23 mouse cellular contexts compared by ENCODE assay signal in genomic region chr2:51840808-51841207, GRCm38 (mm10).
DNase-seq lines count a peak whose midpoint lies in the region; ATAC-seq lines count a peak whose summit lies in the region.
"Had no signal": no experiment of that assay in that cellular context is flagged by ENCODE, and none has a peak within 500 bp of the region (broad histone marks: within the 10 kb centered on the region; RNA-seq: fewer than 3 reads in every experiment).

No protein-coding gene starts in this region.

- H3K4me2 ChIP-seq in hindbrain, embryonic 15.5 days, result no peak overlapping the region
- H3K4me2 ChIP-seq in neural tube, embryonic 14.5 days (ENCODE audit: low read depth, low read length), result no peak overlapping the region
- H3K4me2 ChIP-seq: forebrain, embryonic 13.5 days; heart, embryonic 11.5 days; limb, embryonic 15.5 days; liver, embryonic 15.5 days; midbrain, embryonic 12.5 days had no signal

- no peaks in the 10 kb centered on the region for H3K4me1 ChIP-seq in hindbrain, embryonic 15.5 days (replicated peaks)
- H3K4me1 ChIP-seq in hindbrain, embryonic 10.5 days (replicated peaks), result no peaks in the 10 kb centered on the region
- H3K4me1 ChIP-seq in neural tube, embryonic 14.5 days (ENCODE audit: control insufficient read depth, insufficient read depth, low read length), result no peaks in the 10 kb centered on the region
- H3K4me1 ChIP-seq: forebrain, embryonic 13.5 days; liver, embryonic 15.5 days; midbrain, embryonic 12.5 days had no signal

- DNase-seq in hindbrain, embryonic 10.5 days (ENCODE audit: low spot score), result no peak
- DNase-seq in neural tube, embryonic 10.5 days (ENCODE audit: extremely low spot score, low spot score), result no peak
- DNase-seq in cerebellum, postnatal 10 days, result peak; percentile 79 to 86
- DNase-seq in thymus, postnatal 0 days (ENCODE audit: low spot score), result no peak
- no peak for DNase-seq in ovary, postnatal 14 days (ENCODE audit: low spot score)
- DNase-seq: adrenal gland, adult 2 months; heart, postnatal 14 days; kidney, adult 2 months; kidney, postnatal 10 days; layer of hippocampus, postnatal 36 days; right cerebral cortex, adult 18-20 months; thymus, postnatal 4 days had no signal

- H3K27me3 ChIP-seq in hindbrain, embryonic 15.5 days, result no peaks in the 10 kb centered on the region
- no peaks in the 10 kb centered on the region for H3K27me3 ChIP-seq in hindbrain, embryonic 10.5 days (ENCODE audit: insufficient read depth, poor library complexity, severe bottlenecking)
- no peaks in the 10 kb centered on the region for H3K27me3 ChIP-seq in neural tube, embryonic 14.5 days (ENCODE audit: control insufficient read depth, insufficient read depth, low read length)
- H3K27me3 ChIP-seq: forebrain, embryonic 13.5 days; limb, embryonic 15.5 days; liver, embryonic 15.5 days; midbrain, embryonic 12.5 days had no signal

- H3K9me3 ChIP-seq in hindbrain, embryonic 15.5 days, result no peaks in the 10 kb centered on the region
- H3K9me3 ChIP-seq in hindbrain, embryonic 10.5 days, result no peaks in the 10 kb centered on the region
- H3K9me3 ChIP-seq in neural tube, embryonic 14.5 days (ENCODE audit: control insufficient read depth, low read length), result no peaks in the 10 kb centered on the region
- H3K9me3 ChIP-seq: forebrain, embryonic 13.5 days; limb, embryonic 15.5 days; liver, embryonic 15.5 days; midbrain, embryonic 12.5 days had no signal

- peak; percentile 71 for ATAC-seq in hindbrain, embryonic 15.5 days (ENCODE audit: low FRiP score, low read depth)
- peak; percentile 56; the same call in 1 of the 2 replicates for ATAC-seq in neural tube, embryonic 14.5 days (ENCODE audit: low read depth)
- ATAC-seq: forebrain, embryonic 13.5 days; inflammation-experienced regulatory T-cells, adult 6 months had no signal

- H3K9ac ChIP-seq in hindbrain, embryonic 15.5 days, result no peak overlapping the region
- no peak overlapping the region for H3K9ac ChIP-seq in neural tube, embryonic 14.5 days (replicated peaks; ENCODE audit: low read depth, low read length)
- H3K9ac ChIP-seq: forebrain, embryonic 13.5 days; limb, embryonic 15.5 days; liver, embryonic 15.5 days; midbrain, embryonic 12.5 days had no signal

- WGBS in hindbrain, embryonic 15.5 days, result 71% methylated on average over 3 of the region's 3 CpGs
- 87% methylated on average over 3 of the region's 3 CpGs for WGBS in hindbrain, embryonic 10.5 days
- WGBS in neural tube, embryonic 14.5 days, result 69% methylated on average over 3 of the region's 3 CpGs

- H3K27ac ChIP-seq in hindbrain, embryonic 15.5 days (replicated peaks), result no peak overlapping the region
- no peak overlapping the region for H3K27ac ChIP-seq in hindbrain, embryonic 10.5 days
- no peak overlapping the region for H3K27ac ChIP-seq in neural tube, embryonic 14.5 days (ENCODE audit: low read depth, low read length)
- H3K27ac ChIP-seq: forebrain, embryonic 13.5 days; layer of hippocampus, adult 2 months; limb, embryonic 15.5 days; liver, embryonic 15.5 days; macrophage; midbrain, embryonic 12.5 days had no signal

- no peaks in the 10 kb centered on the region for H3K36me3 ChIP-seq in hindbrain, embryonic 15.5 days
- H3K36me3 ChIP-seq in hindbrain, embryonic 10.5 days, result no peaks in the 10 kb centered on the region
- no peaks in the 10 kb centered on the region for H3K36me3 ChIP-seq in neural tube, embryonic 14.5 days (ENCODE audit: control insufficient read depth, insufficient read depth, low read length)
- H3K36me3 ChIP-seq: limb, embryonic 15.5 days; liver, embryonic 15.5 days; midbrain, embryonic 12.5 days had no signal

- no peak overlapping the region for H3K4me3 ChIP-seq in hindbrain, embryonic 15.5 days
- H3K4me3 ChIP-seq in hindbrain, embryonic 10.5 days, result no peak overlapping the region
- no peak overlapping the region for H3K4me3 ChIP-seq in neural tube, embryonic 14.5 days (ENCODE audit: low read depth, low read length)
- H3K4me3 ChIP-seq: erythroblast, embryonic 14.5 days; forebrain, embryonic 13.5 days; layer of hippocampus, adult 2 months; limb, embryonic 15.5 days; liver, embryonic 15.5 days; midbrain, embryonic 12.5 days had no signal

Comparison
In these comparisons a context has a peak if more than half of its experiments do, and no peak if none do; other contexts are left out.
1. DNase-seq: peak in cerebellum, postnatal 10 days (2 of 2); none in hindbrain, embryonic 10.5 days (single experiment), neural tube, embryonic 10.5 days (single experiment), thymus, postnatal 0 days (single experiment) and ovary, postnatal 14 days (single experiment).